Mouse (Mus musculus) C2C12 (cell line): Measurements from ENCODE around the gene Lgals12. TPM values are rescaled to one million over a fixed set of nuclear protein-coding genes. Genes with fewer than 3 reads are reported as not detected.

ENCODE experiments used
- H3K27me3 ChIP-seq: one replicate; pipeline ENCODE4 v1.6.1; 2011; ENCODE audit not compliant: control insufficient read depth, insufficient read depth, insufficient read length
- H3K36me3 ChIP-seq: one replicate; pipeline ENCODE4 v1.6.1; 2011; ENCODE audit not compliant: control insufficient read depth, insufficient read depth
- H3K4me3 ChIP-seq: one replicate; pipeline ENCODE4 v1.5.1; 2011; ENCODE audit warnings: mild to moderate bottlenecking, control low read depth; ENCODE audit not compliant: poor library complexity, insufficient read depth, severe bottlenecking
- H3K79me2 ChIP-seq: one replicate; pipeline ENCODE4 v1.6.1; 2011; ENCODE audit not compliant: control insufficient read depth, insufficient read depth
- H3K79me3 ChIP-seq: one replicate; pipeline ENCODE4 v1.6.1; 2011; ENCODE audit warnings: low read depth, control low read depth
- H3ac ChIP-seq: one replicate; pipeline ENCODE3; 2011; ENCODE audit warnings: low read depth; ENCODE audit not compliant: control insufficient read depth, insufficient read length
- CEBPB ChIP-seq: IDR thresholded peaks from one replicate; pipeline ENCODE4 v1.6.1; 2011; ENCODE audit warnings: low read depth, mild to moderate bottlenecking, control low read depth, moderate library complexity
- CTCF ChIP-seq: IDR thresholded peaks from one replicate; pipeline ENCODE4 v1.5.1; 2011; ENCODE audit not compliant: control insufficient read depth, insufficient read depth, insufficient read length
- FOSL1 ChIP-seq: IDR thresholded peaks from one replicate; pipeline ENCODE4 v1.8.0; 2011; ENCODE audit warnings: mild to moderate bottlenecking, low read length; ENCODE audit not compliant: poor library complexity, insufficient read depth, severe bottlenecking
- MAX ChIP-seq: IDR thresholded peaks from one replicate; pipeline ENCODE4 v1.6.1; 2011; ENCODE audit warnings: mild to moderate bottlenecking, control low read depth
- MYOD1 ChIP-seq: IDR thresholded peaks from one replicate; pipeline ENCODE4 v1.6.1; 2011; ENCODE audit warnings: low read depth; ENCODE audit not compliant: control insufficient read depth, insufficient read length
- MYOG ChIP-seq: IDR thresholded peaks from one replicate; pipeline ENCODE4 v1.6.1; 2011; ENCODE audit not compliant: control insufficient read depth, insufficient read length; ENCODE audit errors: extremely low read depth
- USF1 ChIP-seq: IDR thresholded peaks from one replicate; pipeline ENCODE4 v1.6.1; 2011; ENCODE audit warnings: low read depth, mild to moderate bottlenecking, control low read depth, moderate library complexity
- polyA plus RNA-seq: library from polyadenylated mRNA; unstranded; fragments of >200 nt; fragmentation: generic; extraction: Trizol; gene quantifications from one replicate; pipeline ENCODE4 v1.2.1, GENCODE M21; 2012; ENCODE audit warnings: missing spikeins

Gene Lgals12
- polyA plus RNA-seq, 1 experiment: not detected

- no peak overlapping the region for H3ac ChIP-seq
- no peaks in the 10 kb centered on the region for H3K79me2 ChIP-seq
- no peaks in the 10 kb centered on the region for H3K79me3 ChIP-seq
- no peaks in the 10 kb centered on the region for H3K27me3 ChIP-seq
- H3K4me3 ChIP-seq: no peak overlapping the region
- no peaks in the 10 kb centered on the region for H3K36me3 ChIP-seq
- TF ChIP-seq MYOG (no peak), MAX (no peak), MYOD1 (no peak), CTCF (no peak), FOSL1 (no peak)
Measured at GRCm38 (mm10) chr19:7558675-7559074, 48.3 kb downstream of the Lgals12 start.

GRCm38 (mm10) chr19:7557844-7558243 lies 49.1 kb downstream of the Lgals12 start:
- Histone ChIP-seq H3K79me2 (no peaks in the 10 kb centered on the region), H3K4me3 (peak overlapping the region; percentile 35), H3K79me3 (no peaks in the 10 kb centered on the region), H3K27me3 (no peaks in the 10 kb centered on the region), H3ac (peak overlapping the region; percentile 71), H3K36me3 (no peaks in the 10 kb centered on the region)
- TF ChIP-seq MYOD1: no peak
- no peak for TF ChIP-seq CTCF
- TF ChIP-seq CEBPB: no peak
- TF ChIP-seq MYOG: no peak
- TF ChIP-seq USF1: no peak
- no peak for TF ChIP-seq MAX
- TF ChIP-seq FOSL1: no peak

GRCm38 (mm10) chr19:7557328-7557822 lies 49.6 kb downstream of the Lgals12 start, which contains the start of gene Pla2g16:
TSS of gene Pla2g16 (plus strand) at chr19:7557459.
- TF ChIP-seq MYOD1: no peak
- peak; percentile 61 for TF ChIP-seq MAX
- no peaks in the 10 kb centered on the region for H3K36me3 ChIP-seq
- H3K79me2 ChIP-seq: no peaks in the 10 kb centered on the region
- peak within 1 kb of the TSS; percentile 35 for H3K4me3 ChIP-seq
- H3K27me3 ChIP-seq: no peaks in the 10 kb centered on the region
- H3ac ChIP-seq: peak within 1 kb of the TSS; percentile 71
- no peaks in the 10 kb centered on the region for H3K79me3 ChIP-seq

GRCm38 (mm10) chr19:7556641-7557040 lies 50.4 kb downstream of the Lgals12 start:
- no peak overlapping the region for H3ac ChIP-seq
- H3K79me2 ChIP-seq: no peaks in the 10 kb centered on the region
- no peak overlapping the region for H3K4me3 ChIP-seq
- H3K36me3 ChIP-seq: no peaks in the 10 kb centered on the region
- TF ChIP-seq FOSL1 (no peak), MYOD1 (no peak), CTCF (no peak), CEBPB (no peak), USF1 (no peak), MYOG (no peak), MAX (no peak)
- no peaks in the 10 kb centered on the region for H3K27me3 ChIP-seq
- H3K79me3 ChIP-seq: no peaks in the 10 kb centered on the region

GRCm38 (mm10) chr19:7554881-7555280 lies 52.1 kb downstream of the Lgals12 start:
- Histone ChIP-seq H3K36me3 (no peaks in the 10 kb centered on the region), H3ac (no peak overlapping the region), H3K79me2 (no peaks in the 10 kb centered on the region), H3K27me3 (no peaks in the 10 kb centered on the region), H3K4me3 (no peak overlapping the region), H3K79me3 (no peaks in the 10 kb centered on the region)
- TF ChIP-seq USF1 (no peak), MYOG (no peak)

GRCm38 (mm10) chr19:7553441-7553840 lies 53.6 kb downstream of the Lgals12 start:
- Histone ChIP-seq H3K79me3 (no peaks in the 10 kb centered on the region), H3K4me3 (no peak overlapping the region), H3ac (no peak overlapping the region), H3K27me3 (no peaks in the 10 kb centered on the region), H3K79me2 (no peaks in the 10 kb centered on the region), H3K36me3 (no peaks in the 10 kb centered on the region)
- TF ChIP-seq MYOG (no peak), MYOD1 (no peak), MAX (no peak), FOSL1 (no peak), CTCF (no peak), CEBPB (no peak), USF1 (no peak)
